Mouse (Mus musculus): Measurements from ENCODE around the gene Mlxip. TPM values are rescaled to one million over a fixed set of nuclear protein-coding genes. Genes with fewer than 3 reads are reported as not detected.

Mlxip gene
- polyA plus RNA-seq, 1 experiment from 2014 or later: 11.5 TPM

GRCm38 (mm10) chr5:123416149-123416548 lies 21.6 kb downstream of the Mlxip start:
- DNase-seq (ENCODE audit: low spot score): peak; percentile 40
- peak; percentile 73 for ATAC-seq
- Histone ChIP-seq H3K36me3 (ENCODE audit: insufficient read depth, low read length) (no peaks in the 10 kb centered on the region; the same call in 1 of the 2 replicates), H3K4me1 (ENCODE audit: insufficient read depth, low read depth, low read length) (peaks cover 15% of the 10 kb centered on the region; the same call in 1 of the 2 replicates), H3K4me3 (ENCODE audit: low read depth, low read length) (no peak overlapping the region), H3K4me2 (replicated peaks; ENCODE audit: low read depth, low read length) (no peak overlapping the region), H3K27ac (ENCODE audit: low read length) (no peak overlapping the region), H3K9me3 (ENCODE audit: low read length) (no peaks in the 10 kb centered on the region), H3K27me3 (replicated peaks; ENCODE audit: insufficient read depth, low read length) (no peaks in the 10 kb centered on the region), H3K9ac (replicated peaks; ENCODE audit: low read depth) (no peak overlapping the region)
- no peak for TF ChIP-seq EP300 (IDR thresholded peaks at IDR 0.05)
- no peak for TF ChIP-seq CTCF (IDR thresholded peaks at IDR 0.05)
- WGBS: 55% methylated on average over 3 of the region's 3 CpGs

- no peaks in the 10 kb centered on the region for H3K36me3 ChIP-seq (ENCODE audit: insufficient read depth, low read length)
- DNase-seq (ENCODE audit: low spot score): no peak
- TF ChIP-seq CTCF (IDR thresholded peaks at IDR 0.05) (0 out of 2 replicates have a peak, but pooled peaks have one; percentile 6), EP300 (IDR thresholded peaks at IDR 0.05) (no peak)
- H3K9me3 ChIP-seq (ENCODE audit: low read length): no peaks in the 10 kb centered on the region
- peaks cover 15% of the 10 kb centered on the region; the same call in 1 of the 2 replicates for H3K4me1 ChIP-seq (ENCODE audit: insufficient read depth, low read depth, low read length)
- WGBS: 57% methylated on average over 8 of the region's 8 CpGs
- H3K4me3 ChIP-seq (ENCODE audit: low read depth, low read length): no peak overlapping the region
- peak; percentile 26 for ATAC-seq
- no peak overlapping the region for H3K9ac ChIP-seq (replicated peaks; ENCODE audit: low read depth)
- H3K4me2 ChIP-seq (replicated peaks; ENCODE audit: low read depth, low read length): no peak overlapping the region
- H3K27ac ChIP-seq (ENCODE audit: low read length): no peak overlapping the region
- no peaks in the 10 kb centered on the region for H3K27me3 ChIP-seq (replicated peaks; ENCODE audit: insufficient read depth, low read length)
These were observed 22.2 kb downstream of the Mlxip start for GRCm38 (mm10) chr5:123416566-123417518.

- no peak overlapping the region for H3K4me3 ChIP-seq (ENCODE audit: low read depth, low read length)
- H3K4me2 ChIP-seq (replicated peaks; ENCODE audit: low read depth, low read length): no peak overlapping the region
- 69% methylated on average over 2 of the region's 2 CpGs for WGBS
- TF ChIP-seq CTCF (IDR thresholded peaks at IDR 0.05): no peak
- TF ChIP-seq EP300 (IDR thresholded peaks at IDR 0.05): no peak
- no peak for ATAC-seq
- no peaks in the 10 kb centered on the region for H3K27me3 ChIP-seq (replicated peaks; ENCODE audit: insufficient read depth, low read length)
- no peaks in the 10 kb centered on the region for H3K9me3 ChIP-seq (ENCODE audit: low read length)
- H3K36me3 ChIP-seq (ENCODE audit: insufficient read depth, low read length): no peaks in the 10 kb centered on the region
- no peak overlapping the region for H3K9ac ChIP-seq (replicated peaks; ENCODE audit: low read depth)
- no peak for DNase-seq (ENCODE audit: low spot score)
- no peaks in the 10 kb centered on the region for H3K4me1 ChIP-seq (ENCODE audit: insufficient read depth, low read depth, low read length)
- H3K27ac ChIP-seq (ENCODE audit: low read length): no peak overlapping the region
These were observed 29.3 kb downstream of the Mlxip start for GRCm38 (mm10) chr5:123423885-123424284.

GRCm38 (mm10) chr5:123427556-123427955 lies 33.0 kb downstream of the Mlxip start:
- H3K4me1 ChIP-seq (ENCODE audit: insufficient read depth, low read depth, low read length): peaks cover 14% of the 10 kb centered on the region; the same call in 1 of the 2 replicates
- H3K9ac ChIP-seq (replicated peaks; ENCODE audit: low read depth): no peak overlapping the region
- H3K36me3 ChIP-seq (ENCODE audit: insufficient read depth, low read length): no peaks in the 10 kb centered on the region
- DNase-seq (ENCODE audit: low spot score) (peak; percentile 28), ATAC-seq (no peak)
- H3K27ac ChIP-seq (ENCODE audit: low read length): no peak overlapping the region
- no peaks in the 10 kb centered on the region for H3K27me3 ChIP-seq (replicated peaks; ENCODE audit: insufficient read depth, low read length)
- no peak for TF ChIP-seq CTCF (IDR thresholded peaks at IDR 0.05)
- H3K4me3 ChIP-seq (ENCODE audit: low read depth, low read length): no peak overlapping the region
- WGBS: 29% methylated on average over 1 of the region's 1 CpGs
- no peak overlapping the region for H3K4me2 ChIP-seq (replicated peaks; ENCODE audit: low read depth, low read length)
- no peaks in the 10 kb centered on the region for H3K9me3 ChIP-seq (ENCODE audit: low read length)

GRCm38 (mm10) chr5:123431524-123432304 lies 37.1 kb downstream of the Mlxip start:
- WGBS: 31% methylated on average over 13 of the region's 13 CpGs
- Histone ChIP-seq H3K4me3 (ENCODE audit: low read depth, low read length) (no peak overlapping the region), H3K27ac (ENCODE audit: low read length) (no peak overlapping the region), H3K36me3 (ENCODE audit: insufficient read depth, low read length) (no peaks in the 10 kb centered on the region), H3K9ac (replicated peaks; ENCODE audit: low read depth) (no peak overlapping the region), H3K4me1 (ENCODE audit: insufficient read depth, low read depth, low read length) (peaks cover 21% of the 10 kb centered on the region; the same call in 1 of the 2 replicates), H3K4me2 (replicated peaks; ENCODE audit: low read depth, low read length) (no peak overlapping the region), H3K9me3 (ENCODE audit: low read length) (no peaks in the 10 kb centered on the region), H3K27me3 (replicated peaks; ENCODE audit: insufficient read depth, low read length) (no peaks in the 10 kb centered on the region)
- DNase-seq (ENCODE audit: low spot score): peak; percentile 79
- peak; percentile 52 for ATAC-seq
- TF ChIP-seq CTCF (IDR thresholded peaks at IDR 0.05) (no peak), EP300 (IDR thresholded peaks at IDR 0.05) (no peak)

- DNase-seq (ENCODE audit: low spot score): peak; percentile 73
- TF ChIP-seq CTCF (IDR thresholded peaks at IDR 0.05): peak; percentile 18; the same call in 1 of the 2 replicates
- TF ChIP-seq EP300 (IDR thresholded peaks at IDR 0.05): no peak
- peaks cover 21% of the 10 kb centered on the region; the same call in 1 of the 2 replicates for H3K4me1 ChIP-seq (ENCODE audit: insufficient read depth, low read depth, low read length)
- H3K4me2 ChIP-seq (replicated peaks; ENCODE audit: low read depth, low read length): no peak overlapping the region
- H3K4me3 ChIP-seq (ENCODE audit: low read depth, low read length): no peak overlapping the region
- no peaks in the 10 kb centered on the region for H3K9me3 ChIP-seq (ENCODE audit: low read length)
- WGBS: 33% methylated on average over 3 of the region's 3 CpGs
- no peak overlapping the region for H3K27ac ChIP-seq (ENCODE audit: low read length)
- H3K27me3 ChIP-seq (replicated peaks; ENCODE audit: insufficient read depth, low read length): no peaks in the 10 kb centered on the region
- ATAC-seq: peak; percentile 63
- H3K36me3 ChIP-seq (ENCODE audit: insufficient read depth, low read length): no peaks in the 10 kb centered on the region
- no peak overlapping the region for H3K9ac ChIP-seq (replicated peaks; ENCODE audit: low read depth)
These were observed 37.8 kb downstream of the Mlxip start for GRCm38 (mm10) chr5:123432305-123432874.

All from lung, postnatal 0 days (tissue).